Mouse (Mus musculus): Measurements from ENCODE around the gene Tmem33.

The Tmem33 gene

DNA sequence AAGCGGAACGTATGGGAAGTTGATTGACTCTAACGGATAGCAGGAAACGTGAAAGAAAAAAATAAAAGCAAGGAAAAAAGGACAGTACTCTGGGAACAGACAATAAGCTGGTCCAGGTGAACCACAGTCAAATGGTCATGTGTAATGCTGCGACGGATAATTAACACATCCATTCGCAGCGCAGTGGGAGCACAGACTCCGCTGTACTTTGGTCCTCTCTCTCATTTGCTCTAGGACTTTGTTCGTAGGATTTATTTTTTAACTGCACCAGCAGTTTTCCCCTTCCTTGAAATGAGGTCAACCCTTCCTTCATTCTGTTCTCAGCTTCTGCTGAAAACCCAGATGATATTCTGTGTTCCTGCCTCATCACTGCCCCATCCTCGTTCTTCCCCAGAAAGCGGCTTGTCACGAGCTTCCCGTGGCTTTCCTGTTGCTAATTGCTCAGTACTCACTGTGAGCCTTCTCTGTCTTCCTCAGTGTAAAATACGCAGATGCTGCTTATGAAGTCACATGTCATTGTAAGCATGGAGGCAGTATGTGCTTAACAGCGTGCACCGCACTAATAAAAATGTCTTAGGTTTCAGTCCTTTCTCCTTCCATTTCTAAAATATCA is 61.4 kb downstream of the Tmem33 start:
- DNase-seq (ENCODE audit: low read depth, low spot score), result peak; percentile 52

DNA sequence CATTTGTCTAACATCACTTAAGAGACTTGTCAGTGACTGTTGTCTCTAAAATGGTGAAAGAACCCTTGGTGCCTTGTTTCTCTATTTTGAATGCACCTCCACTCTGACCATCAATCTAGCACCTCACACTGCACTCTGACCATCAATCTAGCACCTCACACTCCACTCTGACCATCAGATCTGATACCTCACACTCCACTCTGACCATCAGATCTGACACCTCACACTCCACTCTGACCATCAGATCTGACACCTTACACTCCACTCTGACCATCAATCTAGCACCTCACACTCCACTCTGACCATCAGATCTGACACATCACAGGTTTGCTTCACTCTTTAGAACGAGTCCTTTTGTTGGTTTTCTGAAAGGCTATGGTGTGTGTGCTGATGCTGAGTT is 63.7 kb downstream of the Tmem33 start:
- DNase-seq (ENCODE audit: low read depth, low spot score), result no peak

DNA sequence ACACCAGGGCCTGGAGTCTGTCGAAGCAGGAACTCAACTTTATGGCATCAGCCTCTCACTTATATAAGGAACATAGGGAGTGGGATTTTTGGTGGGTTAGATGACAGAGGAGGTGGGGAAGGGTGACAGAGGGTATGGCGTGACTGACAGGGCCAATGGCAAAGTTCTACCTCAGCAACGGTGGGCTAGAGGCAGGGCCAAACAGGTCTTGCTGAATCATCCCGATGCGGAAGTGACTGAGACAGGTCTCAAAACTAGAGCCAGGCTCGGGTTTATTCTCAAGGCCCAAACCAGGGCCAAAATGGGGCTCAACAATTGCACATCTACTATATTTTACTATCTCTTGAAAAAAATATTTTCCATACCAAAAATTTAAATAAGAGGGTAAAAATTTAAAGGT is 80.4 kb downstream of the Tmem33 start:
- DNase-seq (ENCODE audit: low read depth, low spot score), result no peak

All from brain, adult 2 months (tissue).